Mouse (Mus musculus) cerebellum, postnatal 25 days (tissue): ENCODE results near the gene Runx3.

Experiments
- DNase-seq, 2 experiments: peaks; one replicate each; pipeline ENCODE4 v3.0.0; 2021; ENCODE audit warnings: mixed read lengths in 2 of 2

Gene Runx3

GRCm38 (mm10) chr4:135115426-135116170 lies 4.9 kb upstream of the Runx3 start:
- no peak for DNase-seq

GRCm38 (mm10) chr4:135116391-135116790 lies 4.1 kb upstream of the Runx3 start:
- no peak for DNase-seq

- no peak for DNase-seq
These were observed 2.6 kb upstream of the Runx3 start for GRCm38 (mm10) chr4:135117846-135118245.

GRCm38 (mm10) chr4:135118855-135119474 lies 1.5 kb upstream of the Runx3 start:
- DNase-seq, result no peak

GRCm38 (mm10) chr4:135123721-135124120 lies 3.3 kb downstream of the Runx3 start:
- no peak for DNase-seq

GRCm38 (mm10) chr4:135124732-135125131 lies 4.3 kb downstream of the Runx3 start:
- no peak for DNase-seq

- no peak for DNase-seq
These were observed 4.7 kb downstream of the Runx3 start for GRCm38 (mm10) chr4:135125152-135125551.

GRCm38 (mm10) chr4:135126385-135126784 lies 5.9 kb downstream of the Runx3 start:
- no peak for DNase-seq

- no peak for DNase-seq
These were observed 8.5 kb downstream of the Runx3 start for GRCm38 (mm10) chr4:135128841-135129520.

GRCm38 (mm10) chr4:135130156-135130555 lies 9.7 kb downstream of the Runx3 start:
- DNase-seq, result no peak

- no peak for DNase-seq
These were observed 10.7 kb downstream of the Runx3 start for GRCm38 (mm10) chr4:135131145-135131544.

- no peak for DNase-seq
These were observed 12.3 kb downstream of the Runx3 start for GRCm38 (mm10) chr4:135132797-135133196.

- DNase-seq, result no peak
These were observed 13.3 kb downstream of the Runx3 start for GRCm38 (mm10) chr4:135133711-135134110.

- DNase-seq, result no peak
These were observed 14.9 kb downstream of the Runx3 start for GRCm38 (mm10) chr4:135135331-135135730.

- no peak for DNase-seq
These were observed 15.8 kb downstream of the Runx3 start for GRCm38 (mm10) chr4:135136202-135136601.

- DNase-seq, result no peak
These were observed 16.2 kb downstream of the Runx3 start for GRCm38 (mm10) chr4:135136612-135137011.

- no peak for DNase-seq
These were observed 20.4 kb downstream of the Runx3 start for GRCm38 (mm10) chr4:135140647-135141515.

- no peak for DNase-seq
These were observed 21.3 kb downstream of the Runx3 start for GRCm38 (mm10) chr4:135141720-135142119.

GRCm38 (mm10) chr4:135146734-135147133 lies 26.3 kb downstream of the Runx3 start:
- no peak for DNase-seq

GRCm38 (mm10) chr4:135148660-135149059 lies 28.2 kb downstream of the Runx3 start:
- DNase-seq, result no peak

GRCm38 (mm10) chr4:135150031-135150801 lies 29.8 kb downstream of the Runx3 start:
- DNase-seq, result peak; percentile 82 to 87
